Mouse (Mus musculus) kidney, adult 2 months (tissue): ENCODE measurements around the gene Ptprd. TPM values are rescaled to one million over a fixed set of nuclear protein-coding genes. Genes with fewer than 3 reads are reported as not detected.

ENCODE experiments used
- DNase-seq: peaks from one replicate; pipeline ENCODE4 v3.0.0; 2021
- H3K27ac ChIP-seq: fragments of 200-500 bp; 2 replicates; pipeline ENCODE4 v1.5.1; 2012; ENCODE audit warnings: low read depth, low read length, control low read depth, inconsistent platforms; ENCODE audit not compliant: insufficient read depth
- H3K27me3 ChIP-seq: fragments of 200-500 bp; replicated peaks from 2 replicates; pipeline ENCODE4 v1.6.1; 2012; ENCODE audit warnings: mild to moderate bottlenecking, moderate library complexity, low read length, inconsistent platforms; ENCODE audit not compliant: control insufficient read depth, insufficient read depth
- H3K36me3 ChIP-seq: fragments of 200-500 bp; 2 replicates; pipeline ENCODE4 v1.6.1; 2012; ENCODE audit warnings: mild to moderate bottlenecking, moderate library complexity, low read length, inconsistent platforms; ENCODE audit not compliant: control insufficient read depth, insufficient read depth
- H3K4me1 ChIP-seq: fragments of 200-500 bp; 2 replicates; pipeline ENCODE4 v1.6.1; 2011; ENCODE audit warnings: low read length; ENCODE audit not compliant: control insufficient read depth, insufficient read depth
- H3K4me3 ChIP-seq: fragments of 200-500 bp; 2 replicates; pipeline ENCODE4 v1.5.1; 2011; ENCODE audit warnings: mild to moderate bottlenecking, low read depth, low read length, control low read depth; ENCODE audit not compliant: insufficient read depth
- CTCF ChIP-seq: fragments of 200-500 bp; conservative IDR thresholded peaks from 2 replicates; pipeline ENCODE4 v1.5.1; 2011; ENCODE audit warnings: low read depth, mild to moderate bottlenecking, control low read depth, low read length, moderate library complexity, mixed read lengths; ENCODE audit not compliant: insufficient read depth, insufficient read length
- POLR2A ChIP-seq: fragments of 200-500 bp; IDR thresholded peaks from one replicate; pipeline ENCODE4 v1.6.1; 2011; ENCODE audit warnings: low read depth, low read length, control low read depth
- WGBS: fragments of 180-500 bp; shearing (Covaris S2); methylation state at CpG from one replicate; pipeline ENCODE4 v1.1.7; 2018; 5-methylcytosine and 5-hydroxymethylcytosine counted together
- polyA plus RNA-seq: library from polyadenylated mRNA; depleted of rRNA; stranded (reverse); fragments of >200 nt; gene quantifications from 2 replicates; pipeline ENCODE4 v1.2.3, GENCODE M21; 2012

Gene Ptprd
- polyA plus RNA-seq, 1 experiment, result 30.0 TPM

DNA sequence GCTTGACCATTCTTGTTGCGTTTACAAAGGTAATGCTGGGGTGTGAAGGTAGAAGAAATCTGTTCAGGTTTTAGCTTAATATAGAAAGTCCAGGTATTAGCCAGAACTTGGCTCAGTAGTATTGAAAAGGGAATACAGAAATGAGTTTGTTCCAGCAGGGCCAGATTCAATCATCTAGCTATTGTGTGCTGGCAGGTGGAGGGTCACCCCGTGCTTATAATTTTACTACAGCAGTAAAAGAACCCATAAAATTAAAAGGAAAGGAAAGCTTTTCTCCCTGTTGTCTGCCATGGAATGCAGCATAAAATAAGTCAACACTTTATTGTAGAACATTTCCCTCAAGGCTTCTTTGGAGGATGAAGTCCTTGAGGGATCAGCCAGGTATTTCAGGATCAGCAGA, 1558.8 kb downstream of the Ptprd start:
- TF ChIP-seq POLR2A (no peak), CTCF (no peak)
- H3K27ac ChIP-seq, result no peak overlapping the region
- WGBS, result 71% methylated on average over 2 of the region's 2 CpGs
- no peaks in the 10 kb centered on the region for H3K36me3 ChIP-seq
- no peak for DNase-seq
- H3K4me1 ChIP-seq, result no peaks in the 10 kb centered on the region
- no peaks in the 10 kb centered on the region for H3K27me3 ChIP-seq
- H3K4me3 ChIP-seq, result no peak overlapping the region

- no peak overlapping the region for H3K27ac ChIP-seq
- H3K36me3 ChIP-seq, result no peaks in the 10 kb centered on the region
- H3K27me3 ChIP-seq, result no peaks in the 10 kb centered on the region
- TF ChIP-seq POLR2A (no peak), CTCF (no peak)
- no peaks in the 10 kb centered on the region for H3K4me1 ChIP-seq
- 74% methylated on average over 7 of the region's 7 CpGs for WGBS
- no peak overlapping the region for H3K4me3 ChIP-seq
- DNase-seq, result no peak
Measured at GRCm38 (mm10) chr4:76621740-76622139, 1590.0 kb downstream of the Ptprd start.

- DNase-seq, result no peak
- Histone ChIP-seq H3K4me3 (no peak overlapping the region), H3K27ac (no peak overlapping the region), H3K36me3 (no peaks in the 10 kb centered on the region), H3K27me3 (no peaks in the 10 kb centered on the region), H3K4me1 (no peaks in the 10 kb centered on the region)
- WGBS, result 93% methylated on average over 6 of the region's 6 CpGs
- TF ChIP-seq POLR2A, result no peak
- no peak for TF ChIP-seq CTCF
Measured at GRCm38 (mm10) chr4:76616614-76617013, 1595.1 kb downstream of the Ptprd start.

DNA sequence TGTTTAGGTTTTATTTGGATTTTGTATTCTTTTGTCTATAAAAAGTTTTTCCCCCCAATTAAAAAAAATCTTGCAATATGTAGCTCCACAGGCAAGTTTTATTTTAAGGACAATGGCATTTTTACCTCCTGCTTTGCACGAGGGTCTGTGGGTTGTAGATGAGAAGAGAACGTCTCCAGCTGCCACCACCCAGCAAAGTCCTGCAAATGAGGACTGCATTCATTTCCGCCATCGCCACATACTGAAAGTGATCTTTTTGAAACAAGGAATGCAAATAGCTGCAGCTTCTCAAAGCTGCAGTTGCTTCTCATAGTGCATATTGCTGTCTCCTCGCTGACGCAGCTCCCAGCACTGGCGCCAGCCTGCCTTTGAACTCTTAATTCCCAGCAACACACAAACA, 1603.5 kb downstream of the Ptprd start:
- no peak for DNase-seq
- Histone ChIP-seq H3K36me3 (no peaks in the 10 kb centered on the region), H3K27me3 (no peaks in the 10 kb centered on the region; the same call in 1 of the 2 replicates), H3K4me1 (no peaks in the 10 kb centered on the region), H3K27ac (no peak overlapping the region), H3K4me3 (no peak overlapping the region)
- 54% methylated on average over 7 of the region's 7 CpGs for WGBS
- TF ChIP-seq POLR2A (no peak), CTCF (no peak)

DNA sequence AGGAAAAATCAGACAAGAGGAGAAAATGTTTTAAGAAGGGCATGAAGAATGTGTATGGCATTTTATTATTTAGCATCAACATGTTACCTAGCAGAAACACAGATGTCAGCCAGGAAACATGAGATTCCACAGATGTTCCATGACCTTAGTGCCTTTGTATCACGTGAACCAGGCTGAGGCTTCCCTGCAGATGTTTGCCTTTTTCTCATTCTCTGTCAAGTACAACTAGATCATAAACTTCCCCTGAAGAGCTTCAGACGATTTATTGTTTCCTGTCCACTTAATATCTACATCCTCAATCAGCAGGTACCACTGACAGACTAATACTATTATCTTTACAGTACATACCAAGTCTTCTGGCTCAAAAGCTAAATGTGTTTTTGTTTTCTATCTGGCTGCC, 1605.0 kb downstream of the Ptprd start:
- Histone ChIP-seq H3K36me3 (no peaks in the 10 kb centered on the region), H3K4me1 (no peaks in the 10 kb centered on the region), H3K4me3 (no peak overlapping the region), H3K27me3 (no peaks in the 10 kb centered on the region; the same call in 1 of the 2 replicates), H3K27ac (no peak overlapping the region)
- 31% methylated on average over 2 of the region's 2 CpGs for WGBS
- no peak for DNase-seq
- no peak for TF ChIP-seq POLR2A
- no peak for TF ChIP-seq CTCF

- Histone ChIP-seq H3K36me3 (no peaks in the 10 kb centered on the region), H3K4me1 (no peaks in the 10 kb centered on the region), H3K4me3 (no peak overlapping the region), H3K27me3 (no peaks in the 10 kb centered on the region), H3K27ac (no peak overlapping the region)
- WGBS, result 92% methylated on average over 1 of the region's 1 CpGs
- DNase-seq, result no peak
- TF ChIP-seq POLR2A (no peak), CTCF (no peak)
Measured at GRCm38 (mm10) chr4:76590722-76591121, 1621.0 kb downstream of the Ptprd start.

DNA sequence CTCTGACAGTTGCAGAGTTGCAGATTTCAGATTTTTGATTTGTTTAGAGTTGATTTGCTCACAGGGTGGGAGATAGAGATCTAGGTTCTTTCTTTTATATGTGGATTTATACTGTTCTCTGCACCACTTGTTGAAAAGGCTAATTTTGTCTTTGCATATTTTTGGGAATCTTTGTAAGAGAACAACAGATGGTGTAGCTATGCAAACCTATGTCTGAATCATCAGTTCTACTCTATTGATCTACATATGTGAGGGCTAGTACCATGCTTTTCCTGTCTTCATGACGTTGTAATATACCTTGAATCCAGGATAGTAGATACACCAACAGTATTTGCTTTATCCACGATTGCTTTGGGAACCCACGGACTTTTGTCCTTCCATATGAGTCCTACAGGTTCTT, 1628.7 kb downstream of the Ptprd start:
- H3K27ac ChIP-seq, result no peak overlapping the region
- H3K27me3 ChIP-seq, result no peaks in the 10 kb centered on the region
- no peak overlapping the region for H3K4me3 ChIP-seq
- DNase-seq, result no peak
- no peaks in the 10 kb centered on the region for H3K36me3 ChIP-seq
- no peak for TF ChIP-seq CTCF
- TF ChIP-seq POLR2A, result no peak
- no peaks in the 10 kb centered on the region for H3K4me1 ChIP-seq
- 85% methylated on average over 3 of the region's 3 CpGs for WGBS

DNA sequence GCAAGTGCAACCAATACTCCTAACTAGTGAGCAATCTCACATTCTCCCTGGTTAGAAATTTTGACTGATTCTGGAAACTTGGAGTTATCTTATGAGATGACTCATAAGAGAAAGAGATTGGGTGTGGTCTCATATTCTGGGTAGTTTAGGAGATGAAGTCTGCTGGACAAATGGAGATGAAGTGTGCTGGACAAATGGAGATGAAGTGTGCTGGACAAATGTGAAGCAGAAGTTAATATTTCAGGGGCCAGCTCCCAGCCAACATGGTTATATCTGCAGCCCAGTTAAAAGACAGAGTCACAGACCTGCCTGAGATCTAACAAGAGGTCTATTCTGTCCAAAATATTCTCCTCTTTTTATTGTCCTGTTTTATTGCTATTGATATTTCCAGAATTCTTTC, 1645.8 kb downstream of the Ptprd start:
- TF ChIP-seq CTCF (no peak), POLR2A (no peak)
- Histone ChIP-seq H3K36me3 (no peaks in the 10 kb centered on the region), H3K4me1 (no peaks in the 10 kb centered on the region), H3K27me3 (no peaks in the 10 kb centered on the region), H3K27ac (no peak overlapping the region), H3K4me3 (no peak overlapping the region)
- no peak for DNase-seq
